Mouse (Mus musculus): ENCODE results near the gene Elmod1. TPM values are rescaled to one million over a fixed set of nuclear protein-coding genes. Genes with fewer than 3 reads are reported as not detected.
A peak's percentile ranks its signal among the peaks of the same experiment; 100 is the strongest.

The Elmod1 gene
- polyA plus RNA-seq, 1 experiment from 2014 or later, result 17.3 TPM

- 50% methylated on average over 3 of the region's 3 CpGs for WGBS
- no peak overlapping the region for H3K27ac ChIP-seq (replicated peaks)
- H3K9ac ChIP-seq, result no peak overlapping the region
- no peak overlapping the region for H3K4me3 ChIP-seq
- no peaks in the 10 kb centered on the region for H3K36me3 ChIP-seq
- no peaks in the 10 kb centered on the region for H3K27me3 ChIP-seq
- no peak for ATAC-seq (ENCODE audit: low read depth)
- H3K9me3 ChIP-seq, result no peaks in the 10 kb centered on the region
- H3K4me1 ChIP-seq (replicated peaks), result 0 out of 2 replicates have a peak, but pooled peaks cover 6% of the 10 kb centered on the region
- no peak overlapping the region for H3K4me2 ChIP-seq
Observed at GRCm38 (mm10) chr9:53905418-53905817, 69.7 kb downstream of the Elmod1 start.

- no peaks in the 10 kb centered on the region for H3K9me3 ChIP-seq
- H3K36me3 ChIP-seq, result no peaks in the 10 kb centered on the region
- no peak for ATAC-seq (ENCODE audit: low read depth)
- H3K4me3 ChIP-seq, result no peak overlapping the region
- peak overlapping the region; percentile 74 for H3K27ac ChIP-seq (replicated peaks)
- H3K9ac ChIP-seq, result no peak overlapping the region
- WGBS, result 67% methylated on average over 7 of the region's 7 CpGs
- H3K27me3 ChIP-seq, result no peaks in the 10 kb centered on the region
- H3K4me2 ChIP-seq, result no peak overlapping the region
- 0 out of 2 replicates have a peak, but pooled peaks cover 6% of the 10 kb centered on the region for H3K4me1 ChIP-seq (replicated peaks)
Observed at GRCm38 (mm10) chr9:53903215-53903842, 71.8 kb downstream of the Elmod1 start.

- Histone ChIP-seq H3K9ac (no peak overlapping the region), H3K27ac (replicated peaks) (no peak overlapping the region), H3K4me3 (no peak overlapping the region), H3K27me3 (no peaks in the 10 kb centered on the region), H3K4me2 (no peak overlapping the region), H3K4me1 (replicated peaks) (0 out of 2 replicates have a peak, but pooled peaks cover 6% of the 10 kb centered on the region), H3K9me3 (no peaks in the 10 kb centered on the region), H3K36me3 (no peaks in the 10 kb centered on the region)
- ATAC-seq (ENCODE audit: low read depth), result no peak
- 86% methylated on average over 6 of the region's 6 CpGs for WGBS
Observed at GRCm38 (mm10) chr9:53899836-53900235, 75.3 kb downstream of the Elmod1 start.

GRCm38 (mm10) chr9:53895827-53896226 lies 79.3 kb downstream of the Elmod1 start:
- Histone ChIP-seq H3K27ac (replicated peaks) (no peak overlapping the region), H3K4me1 (replicated peaks) (no peaks in the 10 kb centered on the region), H3K4me2 (no peak overlapping the region), H3K9ac (no peak overlapping the region), H3K36me3 (no peaks in the 10 kb centered on the region), H3K27me3 (no peaks in the 10 kb centered on the region), H3K9me3 (0 out of 2 replicates have a peak, but pooled peaks cover 3% of the 10 kb centered on the region), H3K4me3 (no peak overlapping the region)
- ATAC-seq (ENCODE audit: low read depth), result no peak
- 68% methylated on average over 7 of the region's 7 CpGs for WGBS

DNA sequence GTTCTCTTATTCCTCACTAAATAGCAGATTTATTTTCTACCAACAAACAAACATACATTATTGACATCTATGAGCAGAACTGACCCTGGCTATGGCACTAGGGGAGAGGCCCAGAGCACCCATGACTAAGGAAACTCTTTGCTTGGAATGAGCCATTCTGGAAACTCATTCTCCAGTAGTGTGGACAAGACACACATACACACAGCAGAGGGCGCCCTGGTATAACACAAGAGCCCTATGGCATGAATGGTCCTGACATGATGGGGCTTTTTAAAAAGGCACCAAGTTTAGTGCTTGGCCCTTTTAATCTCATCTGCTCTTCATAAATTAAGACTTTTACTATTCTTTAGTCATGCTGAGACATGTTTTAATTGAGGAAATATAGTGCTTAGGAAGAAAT lies 85.0 kb downstream of the Elmod1 start:
- peak; percentile 61; the same call in 1 of the 2 replicates for ATAC-seq (ENCODE audit: low read depth)
- WGBS, result 0% methylated on average over 1 of the region's 1 CpGs
- Histone ChIP-seq H3K9ac (no peak overlapping the region), H3K9me3 (0 out of 2 replicates have a peak, but pooled peaks cover 3% of the 10 kb centered on the region), H3K4me1 (replicated peaks) (no peaks in the 10 kb centered on the region), H3K4me2 (no peak overlapping the region), H3K4me3 (no peak overlapping the region), H3K27me3 (no peaks in the 10 kb centered on the region), H3K36me3 (no peaks in the 10 kb centered on the region), H3K27ac (replicated peaks) (no peak overlapping the region)

GRCm38 (mm10) chr9:53883588-53884280 lies 91.4 kb downstream of the Elmod1 start:
- ATAC-seq (ENCODE audit: low read depth), result peak; percentile 40; the same call in 1 of the 2 replicates
- no peak overlapping the region for H3K4me3 ChIP-seq
- no peaks in the 10 kb centered on the region for H3K9me3 ChIP-seq
- H3K27me3 ChIP-seq, result no peaks in the 10 kb centered on the region
- peak overlapping the region; percentile 9; the same call in 1 of the 2 replicates for H3K27ac ChIP-seq (replicated peaks)
- H3K4me2 ChIP-seq, result no peak overlapping the region
- no peaks in the 10 kb centered on the region for H3K36me3 ChIP-seq
- 91% methylated on average over 23 of the region's 23 CpGs for WGBS
- no peaks in the 10 kb centered on the region for H3K4me1 ChIP-seq (replicated peaks)
- H3K9ac ChIP-seq, result no peak overlapping the region

DNA sequence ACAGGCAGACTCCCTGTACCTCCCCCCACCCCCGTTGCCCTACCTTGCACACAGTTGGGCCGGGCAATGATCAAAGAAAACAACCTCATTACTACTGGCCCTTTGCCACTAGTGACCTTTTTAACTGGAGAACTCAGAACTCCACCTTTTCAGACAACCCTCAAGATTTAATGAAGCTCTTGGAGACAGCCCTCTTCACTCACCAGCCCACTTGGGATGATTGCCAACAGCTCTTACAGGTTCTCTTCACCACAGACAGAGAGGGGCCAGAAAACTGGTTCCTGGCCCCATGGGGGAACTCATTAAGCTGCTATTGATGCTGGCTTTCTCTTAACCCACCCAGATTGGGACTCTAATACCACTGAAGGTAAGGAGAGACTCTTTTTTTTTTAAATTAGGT lies 97.7 kb downstream of the Elmod1 start:
- no peaks in the 10 kb centered on the region for H3K4me1 ChIP-seq (replicated peaks)
- 30% methylated on average over 2 of the region's 2 CpGs for WGBS
- ATAC-seq (ENCODE audit: low read depth), result no peak
- H3K4me3 ChIP-seq, result no peak overlapping the region
- no peak overlapping the region for H3K9ac ChIP-seq
- H3K27ac ChIP-seq (replicated peaks), result no peak overlapping the region
- H3K27me3 ChIP-seq, result no peaks in the 10 kb centered on the region
- H3K36me3 ChIP-seq, result no peaks in the 10 kb centered on the region
- H3K9me3 ChIP-seq, result no peaks in the 10 kb centered on the region
- no peak overlapping the region for H3K4me2 ChIP-seq

- no peak for ATAC-seq (ENCODE audit: low read depth)
- H3K4me1 ChIP-seq (replicated peaks), result no peaks in the 10 kb centered on the region
- no peaks in the 10 kb centered on the region for H3K9me3 ChIP-seq
- H3K36me3 ChIP-seq, result no peaks in the 10 kb centered on the region
- 92% methylated on average over 8 of the region's 8 CpGs for WGBS
- H3K4me3 ChIP-seq, result no peak overlapping the region
- no peaks in the 10 kb centered on the region for H3K27me3 ChIP-seq
- no peak overlapping the region for H3K27ac ChIP-seq (replicated peaks)
- H3K9ac ChIP-seq, result no peak overlapping the region
- H3K4me2 ChIP-seq, result no peak overlapping the region
Observed at GRCm38 (mm10) chr9:53873239-53873638, 101.9 kb downstream of the Elmod1 start.

Other genes with a start within 250 kb of the Elmod1 start
- gene Slc35f2, start 203.8 kb downstream of the Elmod1 start, polyA plus RNA-seq (2015; fragmentation: Nextera tagmentation; extraction: Ambion mirVana), result 16.3 and 17.0 TPM in 2 replicates
- 3.1 and 7.5 TPM in 2 replicates for gene Sln, start 125.1 kb downstream of the Elmod1 start, polyA plus RNA-seq (2015; fragmentation: Nextera tagmentation; extraction: Ambion mirVana)
- 0.82 and 1.5 TPM in 2 replicates for gene Tnfaip8l3, start 93.1 kb upstream of the Elmod1 start, polyA plus RNA-seq (2015; fragmentation: Nextera tagmentation; extraction: Ambion mirVana)

Data from neural tube, embryonic 13.5 days (tissue).